Mouse (Mus musculus) heart, adult 2 months (tissue): Measurements from ENCODE around the gene Agbl5. TPM values are rescaled to one million over a fixed set of nuclear protein-coding genes. Genes with fewer than 3 reads are reported as not detected.

Experiments used
- DNase-seq, 2 experiments: peaks; one replicate each; pipeline ENCODE4 v3.0.0; 2021
- H3K27ac ChIP-seq: fragments of 200-600 bp; 2 replicates; pipeline ENCODE4 v1.8.1; 2022
- H3K27me3 ChIP-seq: fragments of 200-500 bp; 2 replicates; pipeline ENCODE4 v1.6.1; 2012; ENCODE audit warnings: mild to moderate bottlenecking, low read length, inconsistent platforms, mixed read lengths; ENCODE audit not compliant: control insufficient read depth, insufficient read depth
- H3K36me3 ChIP-seq: fragments of 200-500 bp; 2 replicates; pipeline ENCODE4 v1.6.1; 2012; ENCODE audit warnings: low read length, inconsistent platforms; ENCODE audit not compliant: control insufficient read depth, insufficient read depth
- H3K4me1 ChIP-seq: fragments of 200-500 bp; 2 replicates; pipeline ENCODE4 v1.6.1; 2011; ENCODE audit warnings: low read length; ENCODE audit not compliant: control insufficient read depth, insufficient read depth
- H3K4me3 ChIP-seq: fragments of 200-600 bp; 2 replicates; pipeline ENCODE4 v1.8.1; 2022
- H3K79me2 ChIP-seq: fragments of 200-500 bp; replicated peaks from 2 replicates; pipeline ENCODE4 v1.6.1; 2012; ENCODE audit warnings: mild to moderate bottlenecking, inconsistent platforms, low read length, moderate library complexity, mixed read lengths; ENCODE audit not compliant: control insufficient read depth, insufficient read depth
- H3K9ac ChIP-seq: fragments of 200-500 bp; 2 replicates; pipeline ENCODE4 v1.6.1; 2012; ENCODE audit warnings: low read depth, mild to moderate bottlenecking, control low read depth, inconsistent platforms, low read length, mixed read lengths
- CTCF ChIP-seq: fragments of 200-600 bp; IDR thresholded peaks from 2 replicates; pipeline ENCODE4 v1.8.1; 2022; ENCODE audit warnings: antibody characterized with exemption, mild to moderate bottlenecking, moderate library complexity
- EP300 ChIP-seq: fragments of 200-500 bp; IDR thresholded peaks from 2 replicates; pipeline ENCODE4 v1.6.1; 2011; ENCODE audit warnings: low read depth, low read length, control low read depth; ENCODE audit not compliant: insufficient read depth
- POLR2A ChIP-seq: fragments of 200-500 bp; IDR thresholded peaks from 2 replicates; pipeline ENCODE4 v1.6.1; 2011; ENCODE audit warnings: mild to moderate bottlenecking, low read depth, low read length, control low read depth; ENCODE audit not compliant: insufficient read depth
- WGBS: fragments of 180-500 bp; shearing (Covaris S2); methylation state at CpG from one replicate; pipeline ENCODE4 v1.1.7; 2018; 5-methylcytosine and 5-hydroxymethylcytosine counted together
- intact Hi-C: fragments of 180-260 bp; cut with DNase I; formaldehyde crosslinking; loops from one replicate; pipeline ENCODE4 v1.15.1; 2025
- polyA plus RNA-seq: library from polyadenylated mRNA; depleted of rRNA; stranded (reverse); fragments of >200 nt; gene quantifications from 2 replicates; pipeline ENCODE4 v1.2.3, GENCODE M21; 2012
- total RNA-seq, 2 experiments: library from RNA; stranded (reverse); gene quantifications; 2 replicates each; pipeline ENCODE4 v1.2.3; 2021

Agbl5 gene
- total and polyA plus RNA-seq, 3 experiments = 4.3 to 8.7 (median 4.8) TPM

DNA sequence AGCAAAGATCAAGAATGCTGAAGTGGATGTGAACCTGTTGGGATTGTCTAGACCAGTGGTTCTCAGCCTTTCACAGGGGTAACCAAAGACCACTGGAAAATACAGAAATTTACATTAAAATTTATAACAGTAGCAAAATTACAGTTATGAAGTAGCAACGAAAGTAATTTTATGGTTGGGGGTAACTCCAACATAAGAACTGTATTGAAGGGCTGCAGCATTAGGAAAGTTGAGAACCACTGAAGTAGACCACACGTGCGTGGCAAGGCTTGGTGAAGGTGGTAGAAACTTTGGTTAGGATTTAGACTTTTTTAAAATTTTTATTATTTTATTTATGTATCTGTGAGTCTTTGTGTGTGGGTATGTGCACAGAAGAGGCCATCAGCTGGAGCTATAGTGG lies 20.8 kb upstream of the Agbl5 start, which contains the start of gene Tmem214:
Gene Tmem214, plus strand, starts transcription at position 301 of the 400 bp plus-strand sequence.
- TF ChIP-seq EP300 (no peak), CTCF (no peak), POLR2A (no peak)
- no peaks in the 10 kb centered on the region for H3K27me3 ChIP-seq
- no peak within 1 kb of the TSS for H3K4me3 ChIP-seq
- H3K9ac ChIP-seq = no peak within 1 kb of the TSS
- 96% methylated on average over 3 of the region's 3 CpGs for WGBS
- peak within 1 kb of the TSS; percentile 91 for H3K27ac ChIP-seq
- H3K36me3 ChIP-seq = peaks cover 4% of the 10 kb centered on the region; the same call in 1 of the 2 replicates
- intact Hi-C loops = loop anchor here (2.0 to 5.0 kb wide), 4 partner anchors 39 to 60 kb away; partner anchors contain the start of gene Ost4
- H3K4me1 ChIP-seq = peaks cover 3% of the 10 kb centered on the region
- DNase-seq = no peak
- no peaks in the 10 kb centered on the region for H3K79me2 ChIP-seq

DNA sequence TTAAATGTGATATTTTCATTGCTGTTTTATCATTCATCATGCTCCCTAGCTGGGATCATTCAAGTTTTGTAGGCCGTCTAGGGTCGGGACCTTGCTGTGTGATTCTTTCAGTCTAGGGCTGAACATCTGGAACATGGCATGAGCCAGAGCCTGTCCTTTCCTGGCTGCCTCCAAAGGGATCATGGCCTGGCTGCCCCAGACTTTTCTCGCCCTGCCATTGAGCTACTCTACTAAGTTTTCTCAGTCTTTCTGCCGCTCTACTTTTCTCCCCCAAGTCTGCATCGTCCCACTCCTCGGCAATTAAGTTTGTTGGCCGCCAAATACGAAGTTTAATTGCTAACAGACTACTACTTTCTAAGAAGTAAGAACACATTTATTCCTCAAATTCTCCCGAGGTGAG lies 19.5 kb upstream of the Agbl5 start:
- Histone ChIP-seq H3K4me3 (peak overlapping the region; percentile 73), H3K27ac (peak overlapping the region; percentile 91), H3K9ac (peak overlapping the region; percentile 46), H3K36me3 (peaks cover 4% of the 10 kb centered on the region; the same call in 1 of the 2 replicates), H3K4me1 (peaks cover 3% of the 10 kb centered on the region), H3K79me2 (no peaks in the 10 kb centered on the region), H3K27me3 (no peaks in the 10 kb centered on the region)
- intact Hi-C loops = loop anchor here (1.0 to 5.0 kb wide), 4 partner anchors 19 to 62 kb away; partner anchors contain the start of genes Agbl5 and Ost4
- no peak for TF ChIP-seq EP300
- no peak for TF ChIP-seq POLR2A
- no peak for TF ChIP-seq CTCF
- DNase-seq = no peak
- 14% methylated on average over 9 of the region's 9 CpGs for WGBS

DNA sequence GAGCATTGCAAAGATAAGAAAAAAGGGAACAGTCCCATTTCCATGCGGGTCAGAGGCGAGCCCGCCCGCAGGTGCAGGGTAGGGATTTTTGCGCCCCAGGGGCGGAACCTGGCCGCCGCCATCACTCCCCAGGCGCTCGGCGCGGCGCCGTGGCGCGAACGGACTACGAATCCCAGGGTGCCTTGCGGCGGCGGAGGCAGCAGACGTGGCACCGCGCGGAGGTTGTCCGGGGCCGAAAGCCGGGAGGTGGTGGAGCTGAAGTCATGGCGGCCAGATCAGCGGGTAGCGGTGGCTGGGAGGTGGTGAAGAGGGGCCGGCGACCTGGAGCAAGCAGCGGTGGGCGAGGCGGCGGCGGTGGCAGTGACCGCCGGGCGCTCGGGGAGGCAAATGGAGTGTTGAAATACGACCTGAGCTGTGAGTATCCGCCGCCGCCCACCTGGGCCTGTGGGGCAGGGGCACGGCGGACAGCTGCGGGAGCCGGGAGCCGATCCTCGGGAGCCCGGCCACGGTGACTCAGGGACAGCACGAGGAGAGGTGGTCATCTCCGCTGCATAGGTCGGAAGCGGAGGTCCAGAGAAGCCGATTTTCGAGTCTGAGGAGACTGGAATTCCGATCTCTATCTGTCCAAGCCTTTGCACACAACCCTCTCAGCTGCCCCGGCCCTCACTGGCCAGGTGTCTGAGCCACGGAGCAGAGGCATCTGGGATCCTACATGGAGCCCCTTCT lies 18.9 kb upstream of the Agbl5 start:
- Histone ChIP-seq H3K36me3 (peaks cover 4% of the 10 kb centered on the region; the same call in 1 of the 2 replicates), H3K27me3 (no peaks in the 10 kb centered on the region), H3K79me2 (no peaks in the 10 kb centered on the region), H3K9ac (peak overlapping the region; percentile 83), H3K4me3 (peak overlapping the region; percentile 73), H3K27ac (peak overlapping the region; percentile 91), H3K4me1 (peaks cover 3% of the 10 kb centered on the region)
- intact Hi-C loops = loop anchor here (1.0 to 5.0 kb wide), 4 partner anchors 19 to 62 kb away; partner anchors contain the start of genes Agbl5 and Ost4
- DNase-seq = peak; percentile 95 to 97
- peak; percentile 69 for TF ChIP-seq POLR2A
- peak; percentile 45; the same call in 1 of the 2 replicates for TF ChIP-seq EP300
- no peak for TF ChIP-seq CTCF
- under 1% methylated on average over 60 of the region's 63 CpGs for whole genome bisulfite sequencing

- Histone ChIP-seq H3K4me1 (peaks cover 3% of the 10 kb centered on the region), H3K9ac (peak overlapping the region; percentile 83), H3K36me3 (peaks cover 4% of the 10 kb centered on the region; the same call in 1 of the 2 replicates), H3K4me3 (peak overlapping the region; percentile 73), H3K27ac (peak overlapping the region; percentile 91), H3K79me2 (no peaks in the 10 kb centered on the region), H3K27me3 (no peaks in the 10 kb centered on the region)
- no peak for DNase-seq
- TF ChIP-seq CTCF (no peak), EP300 (no peak), POLR2A (no peak)
- intact Hi-C loops = no loop called here
- 10% methylated on average over 2 of the region's 2 CpGs for WGBS
Observed at GRCm38 (mm10) chr5:30870131-30870406, 18.4 kb upstream of the Agbl5 start.

DNA sequence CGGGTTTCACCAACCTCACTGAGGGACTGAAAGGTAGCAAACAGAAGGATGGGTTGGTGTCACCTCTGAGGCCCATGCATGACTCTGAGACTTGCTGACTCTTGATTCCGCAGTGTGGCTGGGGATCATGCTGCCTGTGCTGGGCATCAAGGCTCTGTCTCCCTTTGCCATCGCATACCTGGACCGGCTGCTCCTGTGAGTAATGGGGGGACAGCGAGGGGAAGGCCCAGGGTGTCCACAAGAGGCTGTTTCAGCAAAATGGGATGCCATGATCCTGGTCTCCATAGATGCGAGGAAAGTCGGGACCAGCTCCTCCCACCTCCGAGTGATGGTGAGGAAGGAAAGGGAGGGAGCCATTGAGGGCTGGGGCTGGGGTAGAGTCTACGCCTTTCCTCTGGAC lies 15.9 kb upstream of the Agbl5 start:
- Histone ChIP-seq H3K4me3 (no peak overlapping the region), H3K27me3 (no peaks in the 10 kb centered on the region), H3K4me1 (peaks cover 3% of the 10 kb centered on the region), H3K79me2 (no peaks in the 10 kb centered on the region), H3K9ac (no peak overlapping the region), H3K36me3 (peaks cover 4% of the 10 kb centered on the region; the same call in 1 of the 2 replicates), H3K27ac (no peak overlapping the region)
- 74% methylated on average over 9 of the region's 9 CpGs for WGBS
- no peak for DNase-seq
- intact Hi-C loops = no loop called here
- TF ChIP-seq CTCF (no peak), POLR2A (no peak), EP300 (no peak)

DNA sequence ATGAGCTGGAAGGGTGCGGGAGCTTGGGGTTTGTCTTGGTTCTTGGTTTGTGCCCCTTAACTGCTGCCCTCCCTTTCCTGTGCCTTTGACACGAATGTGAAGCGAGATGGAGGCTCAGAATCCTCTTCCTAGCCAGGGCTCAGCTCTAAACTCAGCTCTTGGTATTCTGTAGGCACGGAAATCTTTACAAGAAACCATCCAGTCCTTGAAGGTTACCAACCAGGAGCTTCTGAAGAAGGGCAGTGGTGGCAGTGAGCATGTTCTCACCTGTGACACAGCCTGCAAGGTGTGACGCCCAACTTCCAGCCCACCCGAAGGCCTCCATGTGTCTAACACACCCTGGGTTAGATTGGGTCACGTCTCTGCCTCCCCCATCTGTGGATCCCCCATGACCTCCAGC lies 14.1 kb upstream of the Agbl5 start:
- TF ChIP-seq POLR2A = no peak
- TF ChIP-seq CTCF = no peak
- no peak for TF ChIP-seq EP300
- H3K4me1 ChIP-seq = peaks cover 2% of the 10 kb centered on the region; the same call in 1 of the 2 replicates
- DNase-seq = no peak
- H3K27ac ChIP-seq = no peak overlapping the region
- H3K36me3 ChIP-seq = peaks cover 4% of the 10 kb centered on the region; the same call in 1 of the 2 replicates
- H3K9ac ChIP-seq = no peak overlapping the region
- intact Hi-C loops = no loop called here
- H3K27me3 ChIP-seq = no peaks in the 10 kb centered on the region
- 93% methylated on average over 7 of the region's 7 CpGs for WGBS
- H3K4me3 ChIP-seq = no peak overlapping the region
- H3K79me2 ChIP-seq = no peaks in the 10 kb centered on the region
